Mouse (Mus musculus): ENCODE data around the gene Alox15. TPM values are rescaled to one million over a fixed set of nuclear protein-coding genes. Genes with fewer than 3 reads are reported as not detected.

The Alox15 gene
- polyA plus RNA-seq (2012; rRNA removed) = 0.78 and 0.97 TPM in 2 replicates

DNA sequence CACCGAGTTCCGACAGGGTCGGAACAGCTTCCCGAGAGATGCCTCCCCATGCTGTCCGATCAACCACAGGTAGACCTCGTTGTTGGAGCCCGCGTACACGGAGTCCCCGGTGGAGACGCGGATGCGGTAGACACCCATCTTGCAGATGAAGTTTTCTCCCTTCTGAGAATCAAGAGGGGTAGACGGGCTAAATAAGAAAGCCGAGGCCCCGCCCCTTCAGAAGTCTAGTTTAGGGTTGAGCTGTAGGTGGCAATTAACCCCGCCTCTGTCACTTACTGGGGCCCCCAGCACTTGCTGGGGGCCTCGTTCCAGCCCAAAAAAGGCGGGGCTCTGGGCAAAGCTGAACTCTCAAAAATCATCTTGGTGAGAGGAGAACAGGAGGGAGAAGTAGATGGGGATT lies at the start of gene Alox15:
Gene Alox15 (minus strand): TSS at position 164 of the 400 bp plus-strand sequence.

DNA sequence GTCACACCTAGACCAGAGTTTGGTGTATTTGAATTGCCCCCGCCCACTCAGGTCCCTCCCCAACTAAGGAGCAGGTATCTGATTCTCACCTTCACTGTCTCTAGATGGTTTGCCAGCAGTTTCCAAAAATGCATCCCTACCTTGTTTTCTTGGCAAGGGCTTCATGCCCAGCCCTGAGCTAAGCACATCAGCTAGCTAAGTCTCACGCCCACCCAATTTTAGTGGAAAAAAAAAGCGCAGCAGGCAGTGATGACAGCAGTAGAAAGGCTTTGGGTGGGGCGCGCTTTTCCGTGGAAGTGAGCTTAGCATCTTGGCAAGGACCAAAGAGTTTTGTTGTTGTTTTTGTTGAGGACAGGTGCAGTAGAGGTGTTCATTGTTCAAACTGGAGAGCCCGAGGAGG lies 29.3 kb downstream of the Alox15 start, which contains the start of gene Alox12e:
Gene Alox12e (minus strand): TSS at position 101 of the 400 bp plus-strand sequence.

Other genes starting within 250 kb of the Alox15 start
- 1.5 and 1.9 TPM in 2 replicates for gene Mgl2, start 221.7 kb downstream of the Alox15 start, polyA plus RNA-seq (2012; rRNA removed)
- 0.20 and 0.33 TPM in 2 replicates for gene Clec10a, start 195.8 kb downstream of the Alox15 start, polyA plus RNA-seq (2012; rRNA removed)
- 0.60 and 0.68 TPM in 2 replicates for gene Slc16a11, start 139.3 kb downstream of the Alox15 start, polyA plus RNA-seq (2012; rRNA removed)
- gene Slc16a13, start 131.0 kb downstream of the Alox15 start, polyA plus RNA-seq (2012; rRNA removed) = 2.8 and 3.8 TPM in 2 replicates
- 1.5 TPM in 2 replicates for gene Bcl6b, start 122.2 kb downstream of the Alox15 start, polyA plus RNA-seq (2012; rRNA removed)
- gene 0610010K14Rik, start 114.1 kb downstream of the Alox15 start, polyA plus RNA-seq (2012; rRNA removed) = 58.8 and 61.0 TPM in 2 replicates
- gene Gm21988, start 112.2 kb downstream of the Alox15 start, polyA plus RNA-seq (2012; rRNA removed) = 4.6 and 4.7 TPM in 2 replicates
- gene Rnasek, start 112.2 kb downstream of the Alox15 start, polyA plus RNA-seq (2012; rRNA removed) = 26.1 and 36.4 TPM in 2 replicates
- 10.1 and 11.5 TPM in 2 replicates for gene Alox12, start 96.7 kb downstream of the Alox15 start, polyA plus RNA-seq (2012; rRNA removed)
- 0.06 and 0.07 TPM in 2 replicates for gene Alox12e, start 29.4 kb downstream of the Alox15 start, polyA plus RNA-seq (2012; rRNA removed)
- 9.3 and 10.8 TPM in 2 replicates for gene Pelp1, start 58.0 kb upstream of the Alox15 start, polyA plus RNA-seq (2012; rRNA removed)
- gene Arrb2, start 80.6 kb upstream of the Alox15 start, polyA plus RNA-seq (2012; rRNA removed) = 16.2 and 19.8 TPM in 2 replicates
- gene Med11, start 99.9 kb upstream of the Alox15 start, polyA plus RNA-seq (2012; rRNA removed) = 13.8 and 13.9 TPM in 2 replicates
- gene Zmynd15, start 107.4 kb upstream of the Alox15 start, polyA plus RNA-seq (2012; rRNA removed) = 0.29 and 0.30 TPM in 2 replicates
- gene Cxcl16, start 108.0 kb upstream of the Alox15 start, polyA plus RNA-seq (2012; rRNA removed) = 0.85 and 1.2 TPM in 2 replicates
- gene Tm4sf5, start 153.2 kb upstream of the Alox15 start, polyA plus RNA-seq (2012; rRNA removed) = 0.66 and 1.0 TPM in 2 replicates
- gene Vmo1, start 162.6 kb upstream of the Alox15 start, polyA plus RNA-seq (2012; rRNA removed) = 0.23 and 0.41 TPM in 2 replicates
- gene Gltpd2, start 167.2 kb upstream of the Alox15 start, polyA plus RNA-seq (2012; rRNA removed) = 8.8 and 10.9 TPM in 2 replicates
- 160 and 165 TPM in 2 replicates for gene Psmb6, start 173.3 kb upstream of the Alox15 start, polyA plus RNA-seq (2012; rRNA removed)
- gene Gm40193, start 180.9 kb upstream of the Alox15 start, polyA plus RNA-seq (2012; rRNA removed) = not detected in 2 replicates
- 2.0 and 2.3 TPM in 2 replicates for gene Pld2, start 188.0 kb upstream of the Alox15 start, polyA plus RNA-seq (2012; rRNA removed)
- 12.1 and 13.7 TPM in 2 replicates for gene Mink1, start 210.8 kb upstream of the Alox15 start, polyA plus RNA-seq (2012; rRNA removed)